Mouse (Mus musculus): ENCODE measurements around the gene Olfr1312. TPM values are rescaled to one million over a fixed set of nuclear protein-coding genes. Genes with fewer than 3 reads are reported as not detected.
"Not testable (repeated sequence)": the region's sequence is repeated elsewhere in the genome, so short reads cannot be mapped to it uniquely, and the experiment has no call there.

Olfr1312 gene
- polyA plus RNA-seq (2015; fragmentation: Nextera tagmentation; extraction: Ambion mirVana): not detected in 2 replicates

DNA sequence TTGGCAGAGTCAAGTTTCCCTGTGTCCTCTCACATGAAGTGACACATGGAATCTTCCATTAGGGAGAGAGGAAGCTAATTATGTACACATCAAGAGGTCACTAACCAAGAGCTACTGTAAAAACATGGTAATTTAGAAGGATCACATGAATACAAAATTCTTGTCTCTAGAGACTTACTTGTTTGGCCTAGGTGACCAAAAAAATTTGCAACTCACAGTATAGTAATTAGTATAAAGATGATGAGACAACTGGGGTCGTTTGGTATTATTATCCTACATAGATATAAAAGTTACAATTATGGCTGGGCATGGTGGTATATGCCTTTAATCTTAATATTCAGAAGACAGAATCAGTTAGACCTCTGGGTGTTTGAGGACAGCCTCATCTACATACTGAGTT, at the start of gene Olfr1312:
Gene Olfr1312 (minus strand): TSS at position 101 of the 400 bp plus-strand sequence.
- no peak within 1 kb of the TSS for H3K4me3 ChIP-seq

DNA sequence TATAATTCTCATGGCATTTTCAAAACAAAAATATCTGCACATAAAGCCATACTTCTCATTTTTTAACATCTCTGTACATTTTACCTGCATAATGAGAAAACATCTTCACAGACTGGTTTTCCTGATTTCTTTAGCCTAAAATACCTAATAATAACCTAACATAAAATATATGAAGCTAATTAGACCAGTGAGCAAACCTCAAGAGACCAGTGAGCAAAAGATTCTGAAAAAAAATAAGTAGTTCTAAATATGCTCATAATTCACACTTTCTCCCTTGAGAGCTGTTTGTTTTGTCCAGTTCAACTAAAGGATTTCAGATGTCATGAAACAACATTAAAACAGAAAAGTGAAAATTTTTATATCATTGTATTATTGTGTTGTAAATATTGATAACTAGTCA, 46.6 kb upstream of the Olfr1312 start, which contains the start of gene Olfr1314:
Gene Olfr1314 (minus strand): TSS at position 101 of the 400 bp plus-strand sequence.
- Histone ChIP-seq H3K4me2 (no peak within 1 kb of the TSS), H3K36me3 (replicated peaks) (no peaks in the 10 kb centered on the region), H3K4me3 (no peak within 1 kb of the TSS), H3K27me3 (replicated peaks) (no peaks in the 10 kb centered on the region), H3K9me3 (no peaks in the 10 kb centered on the region), H3K27ac (no peak within 1 kb of the TSS), H3K9ac (no peak within 1 kb of the TSS), H3K4me1 (no peaks in the 10 kb centered on the region)
- ATAC-seq (replicated peaks): no peak

More for the DNA sequence above, at the start of gene Olfr1312:
- 31% methylated on average over 1 of the region's 1 CpGs for WGBS
- Histone ChIP-seq H3K4me1 (no peaks in the 10 kb centered on the region), H3K4me2 (no peak within 1 kb of the TSS), H3K36me3 (replicated peaks) (no peaks in the 10 kb centered on the region), H3K27me3 (replicated peaks) (no peaks in the 10 kb centered on the region), H3K9ac (no peak within 1 kb of the TSS), H3K27ac (no peak within 1 kb of the TSS), H3K9me3 (no peaks in the 10 kb centered on the region)
- no peak for ATAC-seq (replicated peaks)

DNA sequence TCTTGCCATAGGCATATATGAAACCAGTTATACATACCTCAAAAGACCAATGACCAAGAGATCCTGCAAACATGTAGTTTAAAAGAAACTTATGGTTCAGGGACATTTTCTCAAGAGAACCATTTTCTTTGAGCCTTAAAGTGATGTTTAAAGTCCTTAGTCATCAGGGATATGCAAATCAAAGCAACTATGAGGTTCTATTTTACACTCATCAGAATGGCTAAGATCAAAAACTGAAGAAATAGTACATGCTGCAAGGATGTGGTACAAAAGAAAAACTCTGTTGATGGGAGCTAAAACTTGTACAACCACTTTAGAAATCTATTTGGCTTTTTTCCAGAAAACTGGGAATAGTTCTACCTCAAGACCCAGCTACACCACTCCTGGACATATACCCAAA, 27.7 kb upstream of the Olfr1312 start, which contains the start of gene Olfr1313:
Gene Olfr1313 (minus strand): TSS at position 101 of the 400 bp plus-strand sequence.
- Histone ChIP-seq H3K4me2 (no peak within 1 kb of the TSS), H3K4me1 (no peaks in the 10 kb centered on the region), H3K27me3 (replicated peaks) (no peaks in the 10 kb centered on the region), H3K9me3 (no peaks in the 10 kb centered on the region), H3K4me3 (no peak within 1 kb of the TSS), H3K27ac (no peak within 1 kb of the TSS), H3K9ac (no peak within 1 kb of the TSS), H3K36me3 (replicated peaks) (no peaks in the 10 kb centered on the region)
- ATAC-seq (replicated peaks): no peak

GRCm38 (mm10) chr2:112026971-112027370, 23.1 kb downstream of the Olfr1312 start:
- H3K36me3 ChIP-seq (replicated peaks); H3K4me1 ChIP-seq; H3K9ac ChIP-seq; H3K4me3 ChIP-seq; ATAC-seq (replicated peaks); H3K27me3 ChIP-seq (replicated peaks); H3K27ac ChIP-seq; H3K4me2 ChIP-seq; H3K9me3 ChIP-seq: not testable (repeated sequence)
- 58% methylated on average over 6 of the region's 6 CpGs for WGBS

GRCm38 (mm10) chr2:112024312-112024711, 25.7 kb downstream of the Olfr1312 start, which contains the start of gene Olfr1311:
Gene Olfr1311 (minus strand): TSS chr2:112024412.
- Histone ChIP-seq H3K27ac (no peak within 1 kb of the TSS), H3K9ac (no peak within 1 kb of the TSS), H3K36me3 (replicated peaks) (no peaks in the 10 kb centered on the region), H3K4me2 (no peak within 1 kb of the TSS), H3K27me3 (replicated peaks) (no peaks in the 10 kb centered on the region), H3K4me1 (no peaks in the 10 kb centered on the region), H3K9me3 (no peaks in the 10 kb centered on the region), H3K4me3 (no peak within 1 kb of the TSS)
- WGBS: 95% methylated on average over 2 of the region's 2 CpGs
- no peak for ATAC-seq (replicated peaks)

- 83% methylated on average over 3 of the region's 3 CpGs for WGBS
- Histone ChIP-seq H3K9me3 (no peaks in the 10 kb centered on the region), H3K9ac (no peak overlapping the region), H3K4me2 (no peak overlapping the region), H3K27ac (no peak overlapping the region), H3K36me3 (replicated peaks) (no peaks in the 10 kb centered on the region), H3K4me1 (no peaks in the 10 kb centered on the region), H3K4me3 (no peak overlapping the region), H3K27me3 (replicated peaks) (no peaks in the 10 kb centered on the region)
- no peak for ATAC-seq (replicated peaks)
These were observed 35.1 kb downstream of the Olfr1312 start for GRCm38 (mm10) chr2:112014900-112015299.

DNA sequence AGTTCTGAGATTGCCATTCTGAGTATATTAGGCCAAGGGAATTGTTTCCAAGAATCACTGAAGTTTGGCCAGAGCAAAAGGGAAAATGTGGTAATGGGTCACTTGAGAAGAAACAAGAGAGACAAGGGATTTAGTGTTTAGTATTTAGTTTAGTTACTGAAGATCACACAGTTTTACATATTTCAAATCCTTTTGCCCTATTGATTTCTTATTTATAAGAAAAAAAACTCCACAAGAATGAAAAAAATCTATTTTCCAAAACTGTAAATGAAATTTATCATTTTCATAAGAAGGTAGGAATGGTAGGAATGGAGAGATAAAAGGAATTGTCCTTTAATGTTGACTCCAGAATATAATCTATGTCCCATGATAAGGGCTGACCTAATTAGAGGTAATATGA, 37.4 kb downstream of the Olfr1312 start, which contains the start of gene Olfr1310:
Gene Olfr1310 (minus strand): TSS at position 101 of the 400 bp plus-strand sequence.
- Histone ChIP-seq H3K9me3 (no peaks in the 10 kb centered on the region), H3K4me3 (no peak within 1 kb of the TSS), H3K27ac (no peak within 1 kb of the TSS), H3K9ac (no peak within 1 kb of the TSS), H3K36me3 (replicated peaks) (no peaks in the 10 kb centered on the region), H3K4me1 (no peaks in the 10 kb centered on the region), H3K4me2 (no peak within 1 kb of the TSS), H3K27me3 (replicated peaks) (no peaks in the 10 kb centered on the region)
- no peak for ATAC-seq (replicated peaks)

DNA sequence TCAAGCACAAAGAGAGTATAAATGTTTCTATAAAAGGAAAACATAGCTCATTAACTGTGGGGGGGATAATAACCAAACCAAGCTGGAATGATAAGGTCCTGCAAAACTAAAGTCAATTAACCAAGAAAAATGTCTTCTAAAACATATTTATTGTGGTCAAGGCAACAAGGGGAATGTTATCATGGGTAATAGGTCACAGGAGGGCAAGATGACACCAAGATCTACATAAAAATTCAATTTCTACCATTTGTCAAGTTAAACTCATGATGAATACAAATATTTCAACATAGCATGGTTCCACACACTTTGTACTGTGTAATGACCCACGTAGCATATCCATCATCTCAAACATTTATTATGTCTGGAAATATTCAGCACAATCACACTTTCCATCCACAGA, 59.9 kb downstream of the Olfr1312 start, which contains the start of gene Olfr1309:
Gene Olfr1309 (minus strand): TSS at position 101 of the 400 bp plus-strand sequence.
- no peak for ATAC-seq (replicated peaks)
- Histone ChIP-seq H3K36me3 (replicated peaks) (no peaks in the 10 kb centered on the region), H3K4me3 (no peak within 1 kb of the TSS), H3K4me1 (no peaks in the 10 kb centered on the region), H3K4me2 (no peak within 1 kb of the TSS), H3K27ac (no peak within 1 kb of the TSS), H3K9me3 (no peaks in the 10 kb centered on the region), H3K27me3 (replicated peaks) (no peaks in the 10 kb centered on the region), H3K9ac (no peak within 1 kb of the TSS)
- WGBS: 76% methylated on average over 1 of the region's 1 CpGs

Other genes with a start within 250 kb of the Olfr1312 start
- gene Olfr1303, start 229.9 kb downstream of the Olfr1312 start, polyA plus RNA-seq (2015; fragmentation: Nextera tagmentation; extraction: Ambion mirVana): not detected in 2 replicates
- not detected in 2 replicates for gene Olfr1305, start 173.1 kb downstream of the Olfr1312 start, polyA plus RNA-seq (2015; fragmentation: Nextera tagmentation; extraction: Ambion mirVana)
- gene Olfr1306, start 134.0 kb downstream of the Olfr1312 start, polyA plus RNA-seq (2015; fragmentation: Nextera tagmentation; extraction: Ambion mirVana): not detected in 2 replicates
- gene Olfr1307, start 100.8 kb downstream of the Olfr1312 start, polyA plus RNA-seq (2015; fragmentation: Nextera tagmentation; extraction: Ambion mirVana): 0.01 TPM in 1 of 2 replicates, not detected in the other
- gene Olfr1308, start 85.3 kb downstream of the Olfr1312 start, polyA plus RNA-seq (2015; fragmentation: Nextera tagmentation; extraction: Ambion mirVana): not detected in 2 replicates
- gene Olfr1309, start 60.0 kb downstream of the Olfr1312 start, polyA plus RNA-seq (2015; fragmentation: Nextera tagmentation; extraction: Ambion mirVana): not detected in 2 replicates
- gene Olfr1310, start 37.5 kb downstream of the Olfr1312 start, polyA plus RNA-seq (2015; fragmentation: Nextera tagmentation; extraction: Ambion mirVana): not detected in 2 replicates
- gene Olfr1311, start 25.8 kb downstream of the Olfr1312 start, polyA plus RNA-seq (2015; fragmentation: Nextera tagmentation; extraction: Ambion mirVana): not detected in 2 replicates
- not detected in 2 replicates for gene Olfr1313, start 27.6 kb upstream of the Olfr1312 start, polyA plus RNA-seq (2015; fragmentation: Nextera tagmentation; extraction: Ambion mirVana)
- not detected in 2 replicates for gene Olfr1314, start 46.5 kb upstream of the Olfr1312 start, polyA plus RNA-seq (2015; fragmentation: Nextera tagmentation; extraction: Ambion mirVana)
- not detected in 2 replicates for gene Olfr1315-ps1, start 65.2 kb upstream of the Olfr1312 start, polyA plus RNA-seq (2015; fragmentation: Nextera tagmentation; extraction: Ambion mirVana)
- not detected in 2 replicates for gene Olfr1316, start 84.7 kb upstream of the Olfr1312 start, polyA plus RNA-seq (2015; fragmentation: Nextera tagmentation; extraction: Ambion mirVana)
- gene Olfr1317, start 90.1 kb upstream of the Olfr1312 start, polyA plus RNA-seq (2015; fragmentation: Nextera tagmentation; extraction: Ambion mirVana): not detected in 2 replicates
- gene Olfr1318, start 104.0 kb upstream of the Olfr1312 start, polyA plus RNA-seq (2015; fragmentation: Nextera tagmentation; extraction: Ambion mirVana): not detected in 2 replicates
- gene Lpcat4, start 189.2 kb upstream of the Olfr1312 start, polyA plus RNA-seq (2015; fragmentation: Nextera tagmentation; extraction: Ambion mirVana): 21.9 and 26.0 TPM in 2 replicates
- not detected in 2 replicates for gene Nutm1, start 209.1 kb upstream of the Olfr1312 start, polyA plus RNA-seq (2015; fragmentation: Nextera tagmentation; extraction: Ambion mirVana)
- 153 and 158 TPM in 2 replicates for gene Nop10, start 211.7 kb upstream of the Olfr1312 start, polyA plus RNA-seq (2015; fragmentation: Nextera tagmentation; extraction: Ambion mirVana)
- 19.4 and 21.2 TPM in 2 replicates for gene Slc12a6, start 215.6 kb upstream of the Olfr1312 start, polyA plus RNA-seq (2015; fragmentation: Nextera tagmentation; extraction: Ambion mirVana)
- gene Gm21985, start 216.1 kb upstream of the Olfr1312 start, polyA plus RNA-seq (2015; fragmentation: Nextera tagmentation; extraction: Ambion mirVana): not detected in 2 replicates